In genomic region chr12:100441609-100442008, GRCm38 (mm10) we compare ENCODE assay signal across 16 mouse cellular contexts.
"Had no signal": no experiment of that assay in that cellular context is flagged by ENCODE, and none has a peak within 500 bp of the region (broad histone marks: within the 10 kb centered on the region; RNA-seq: fewer than 3 reads in every experiment).

No protein-coding gene starts in this region.

- H3K4me3 ChIP-seq: lung, embryonic 15.5 days; megakaryocyte, embryonic 14.5 days; midbrain, embryonic 13.5 days; midbrain, embryonic 15.5 days; neural tube, embryonic 12.5 days; stomach, embryonic 15.5 days had no signal

- H3K9me3 ChIP-seq: lung, embryonic 15.5 days; megakaryocyte, embryonic 14.5 days; midbrain, embryonic 13.5 days; midbrain, embryonic 15.5 days; neural tube, embryonic 12.5 days; stomach, embryonic 15.5 days had no signal

- H3K27me3 ChIP-seq: lung, embryonic 15.5 days; megakaryocyte, embryonic 14.5 days; midbrain, embryonic 13.5 days; midbrain, embryonic 15.5 days; neural tube, embryonic 12.5 days; stomach, embryonic 15.5 days had no signal

- H3K4me1 ChIP-seq: midbrain, embryonic 13.5 days; midbrain, embryonic 15.5 days; stomach, embryonic 15.5 days had no signal

- ATAC-seq: liver, postnatal 0 days; lung, postnatal 0 days; midbrain, embryonic 13.5 days; midbrain, embryonic 15.5 days had no signal

- H3K36me3 ChIP-seq: midbrain, embryonic 15.5 days; stomach, embryonic 15.5 days had no signal

- H3K9ac ChIP-seq: liver, postnatal 0 days; lung, embryonic 15.5 days; midbrain, embryonic 13.5 days; midbrain, embryonic 15.5 days; neural tube, embryonic 12.5 days; stomach, embryonic 15.5 days had no signal

- H3K4me2 ChIP-seq: lung, embryonic 15.5 days; midbrain, embryonic 13.5 days; midbrain, embryonic 15.5 days; neural tube, embryonic 12.5 days; stomach, embryonic 15.5 days had no signal

- H3K27ac ChIP-seq: lung, embryonic 15.5 days; macrophage; midbrain, embryonic 13.5 days; midbrain, embryonic 15.5 days; neural tube, embryonic 12.5 days; stomach, embryonic 15.5 days; stomach, postnatal 0 days had no signal

- DNase-seq: liver, postnatal 0 days; lung, adult 2 months; lung, postnatal 14 days; lung, postnatal 36 days; right cerebral cortex, postnatal 14 days; thymus, adult 2 months; thymus, postnatal 4 days had no signal
